Mouse (Mus musculus): Measurements from ENCODE around the gene Prkcb. TPM values are rescaled to one million over a fixed set of nuclear protein-coding genes. Genes with fewer than 3 reads are reported as not detected.
A peak's percentile ranks its signal among the peaks of the same experiment; 100 is the strongest.

The Prkcb gene
- polyA plus RNA-seq, 1 experiment from 2014 or later: 10.2 TPM

DNA sequence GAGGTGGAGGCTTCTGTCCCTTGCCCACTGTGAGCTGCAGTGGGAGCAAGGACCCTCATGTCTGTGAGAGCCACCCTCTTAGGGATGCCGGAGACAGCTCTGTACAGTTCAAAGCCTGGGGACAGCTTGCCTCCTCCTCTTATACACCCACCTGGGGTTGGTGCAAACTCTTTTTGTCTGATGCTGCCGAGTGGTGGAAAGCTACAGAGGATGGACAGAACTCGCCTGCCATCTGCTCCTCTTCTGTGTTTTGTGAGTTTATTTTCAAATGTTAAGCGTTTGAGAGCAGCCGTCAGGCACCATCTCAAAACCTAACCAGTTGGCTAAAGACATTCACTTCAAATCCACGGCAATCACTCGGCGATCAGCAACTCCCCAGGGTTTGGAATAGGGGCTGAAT is 355.1 kb downstream of the Prkcb start:
- no peak overlapping the region for H3K9ac ChIP-seq
- H3K27ac ChIP-seq: no peak overlapping the region
- no peak overlapping the region for H3K4me2 ChIP-seq
- H3K36me3 ChIP-seq: no peaks in the 10 kb centered on the region
- no peak overlapping the region for H3K4me3 ChIP-seq
- 89% methylated on average over 8 of the region's 8 CpGs for WGBS
- H3K9me3 ChIP-seq: no peaks in the 10 kb centered on the region
- ATAC-seq (ENCODE audit: insufficient number of reproducible peaks, low FRiP score, low TSS enrichment, low read depth): no peak
- H3K4me1 ChIP-seq: no peaks in the 10 kb centered on the region
- no peaks in the 10 kb centered on the region for H3K27me3 ChIP-seq

DNA sequence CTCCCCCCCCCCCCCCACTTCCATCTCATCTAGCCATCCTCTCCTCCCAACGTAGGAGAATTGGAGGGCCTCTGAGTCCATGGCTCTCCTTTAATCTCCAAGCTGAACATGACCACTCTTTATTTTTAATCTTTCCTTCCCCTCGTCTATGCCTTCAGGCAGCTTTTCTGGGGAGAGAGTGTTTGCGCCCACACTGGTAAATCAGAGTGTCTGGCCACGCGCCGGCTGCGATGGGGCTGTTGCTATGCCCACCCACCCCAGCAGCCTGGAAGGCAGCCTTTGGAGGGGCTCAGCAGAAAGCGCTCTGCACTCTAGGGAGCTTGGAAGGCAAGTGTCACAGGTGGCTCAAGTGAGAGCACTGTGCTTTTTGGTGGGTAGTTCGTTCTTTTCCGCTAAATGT is 360.8 kb downstream of the Prkcb start:
- ATAC-seq (ENCODE audit: insufficient number of reproducible peaks, low FRiP score, low TSS enrichment, low read depth): no peak
- Histone ChIP-seq H3K9me3 (no peaks in the 10 kb centered on the region), H3K4me2 (no peak overlapping the region), H3K4me3 (no peak overlapping the region), H3K27ac (no peak overlapping the region), H3K4me1 (no peaks in the 10 kb centered on the region), H3K27me3 (no peaks in the 10 kb centered on the region), H3K9ac (no peak overlapping the region), H3K36me3 (no peaks in the 10 kb centered on the region)
- 80% methylated on average over 10 of the region's 10 CpGs for WGBS

DNA sequence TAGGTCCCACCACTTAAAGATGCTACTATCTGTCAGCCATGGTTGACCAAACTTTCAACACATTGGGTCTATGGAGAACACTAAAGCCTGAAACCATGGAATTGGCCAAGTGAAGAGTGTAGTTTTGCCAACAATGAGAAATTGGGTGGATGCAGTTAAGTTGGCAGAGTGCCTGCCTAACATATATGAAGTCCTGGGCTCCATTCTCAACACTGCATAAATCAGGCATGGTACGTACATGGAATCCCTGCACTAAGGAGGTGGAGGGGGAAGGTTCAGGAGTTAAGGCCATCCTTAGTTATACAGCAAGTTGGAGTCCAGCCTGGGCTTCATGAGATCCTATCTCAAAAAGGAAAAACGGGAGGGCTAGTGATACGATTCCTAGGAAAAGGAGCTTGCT is 364.0 kb downstream of the Prkcb start:
- H3K4me3 ChIP-seq: no peak overlapping the region
- no peak overlapping the region for H3K4me2 ChIP-seq
- WGBS: 74% methylated on average over 3 of the region's 3 CpGs
- no peaks in the 10 kb centered on the region for H3K9me3 ChIP-seq
- no peak for ATAC-seq (ENCODE audit: insufficient number of reproducible peaks, low FRiP score, low TSS enrichment, low read depth)
- no peaks in the 10 kb centered on the region for H3K4me1 ChIP-seq
- no peaks in the 10 kb centered on the region for H3K27me3 ChIP-seq
- H3K27ac ChIP-seq: no peak overlapping the region
- no peak overlapping the region for H3K9ac ChIP-seq
- H3K36me3 ChIP-seq: no peaks in the 10 kb centered on the region

DNA sequence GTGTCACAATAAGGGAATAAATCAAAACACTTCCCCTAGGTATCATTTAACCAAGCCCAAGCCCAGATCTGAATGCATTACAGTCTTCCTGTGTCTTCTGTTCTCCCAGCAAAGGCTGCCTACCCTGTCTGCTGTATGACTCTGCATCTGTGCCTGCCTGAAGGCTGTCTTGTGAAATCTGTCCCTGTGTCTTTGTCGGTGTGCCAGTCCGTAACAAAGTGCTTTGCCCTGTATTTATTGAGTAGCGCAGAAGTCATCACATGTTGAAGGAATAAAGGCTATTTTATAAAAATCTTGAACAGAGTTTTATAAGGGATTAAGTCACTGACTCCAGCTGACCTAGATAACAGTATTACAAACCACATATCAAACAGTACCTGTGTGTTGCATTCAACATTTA is 368.1 kb downstream of the Prkcb start:
- Histone ChIP-seq H3K27me3 (no peaks in the 10 kb centered on the region), H3K27ac (no peak overlapping the region), H3K4me3 (no peak overlapping the region), H3K9me3 (no peaks in the 10 kb centered on the region), H3K36me3 (no peaks in the 10 kb centered on the region), H3K4me2 (no peak overlapping the region), H3K9ac (no peak overlapping the region), H3K4me1 (no peaks in the 10 kb centered on the region)
- no peak for ATAC-seq (ENCODE audit: insufficient number of reproducible peaks, low FRiP score, low TSS enrichment, low read depth)
- 82% methylated on average over 3 of the region's 3 CpGs for WGBS

DNA sequence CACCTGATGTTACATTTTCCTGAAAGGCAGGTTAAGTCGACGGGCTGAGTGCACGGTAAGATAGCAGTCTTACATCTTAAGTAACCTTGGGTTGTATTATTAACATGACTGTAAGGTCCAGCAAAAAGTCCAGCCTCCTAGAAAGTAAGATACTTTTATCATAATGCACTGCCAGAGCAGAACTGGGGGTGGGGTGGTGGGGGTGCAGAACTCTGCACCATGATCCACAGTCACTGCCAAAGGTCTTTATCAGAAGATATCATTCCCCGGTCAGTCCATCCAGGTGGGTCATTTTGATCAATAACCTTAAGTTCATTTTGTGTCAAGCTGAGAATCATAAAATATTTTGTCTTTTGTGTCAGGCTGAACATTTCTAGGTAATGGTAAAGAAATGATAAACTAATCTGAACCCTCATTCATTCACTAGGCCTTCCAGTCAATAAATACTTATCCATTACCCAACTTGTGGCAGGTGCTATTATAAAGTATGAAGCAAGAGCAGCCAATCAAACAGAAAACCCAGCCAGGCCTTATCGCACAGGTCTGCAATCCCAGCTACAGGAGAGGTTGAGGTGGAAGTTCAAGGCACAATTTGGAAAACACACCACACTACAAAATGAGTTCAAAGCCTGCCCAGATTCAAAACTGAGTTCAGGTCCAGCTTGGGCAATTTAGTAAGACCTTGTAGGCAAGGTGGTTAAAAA is 369.0 kb downstream of the Prkcb start:
- no peaks in the 10 kb centered on the region for H3K4me1 ChIP-seq
- H3K4me2 ChIP-seq: no peak overlapping the region
- no peak for ATAC-seq (ENCODE audit: insufficient number of reproducible peaks, low FRiP score, low TSS enrichment, low read depth)
- no peaks in the 10 kb centered on the region for H3K36me3 ChIP-seq
- no peak overlapping the region for H3K27ac ChIP-seq
- no peak overlapping the region for H3K4me3 ChIP-seq
- no peak overlapping the region for H3K9ac ChIP-seq
- no peaks in the 10 kb centered on the region for H3K27me3 ChIP-seq
- no peaks in the 10 kb centered on the region for H3K9me3 ChIP-seq
- 93% methylated on average over 5 of the region's 5 CpGs for WGBS

DNA sequence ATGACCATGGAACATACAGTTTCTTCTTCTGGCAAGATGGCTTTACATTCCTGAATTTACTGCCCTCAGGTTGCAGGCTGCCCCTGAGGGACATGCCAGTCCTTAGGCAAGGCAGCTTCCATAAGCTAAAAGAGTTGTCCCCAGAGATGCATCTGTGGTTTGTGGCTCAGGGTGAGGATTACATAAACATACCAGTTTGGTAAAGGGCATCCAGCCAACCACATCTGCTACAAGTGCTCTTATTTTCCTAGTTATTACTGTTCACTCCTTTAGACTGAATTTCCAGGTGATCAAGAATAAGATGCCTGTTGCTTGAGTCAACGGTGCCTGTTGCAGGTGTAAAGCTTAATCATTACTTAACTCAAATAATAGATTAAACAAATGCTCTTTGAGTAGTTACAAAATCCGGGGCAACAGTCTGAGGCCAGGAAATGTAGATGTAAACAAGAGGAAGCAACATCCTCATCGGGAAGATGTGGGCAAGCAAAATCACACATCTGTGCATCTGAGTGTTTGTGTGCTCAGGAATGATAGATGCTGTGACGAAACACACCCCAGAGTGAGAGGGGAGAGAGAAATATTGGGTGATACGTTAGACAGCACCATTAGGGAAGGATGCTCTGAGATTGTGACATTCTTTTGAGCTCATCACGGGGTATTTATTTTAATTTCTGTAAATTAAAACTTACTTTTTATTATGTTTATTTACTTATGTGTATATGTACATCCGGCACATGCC is 376.9 kb downstream of the Prkcb start:
- ATAC-seq (ENCODE audit: insufficient number of reproducible peaks, low FRiP score, low TSS enrichment, low read depth): no peak
- Histone ChIP-seq H3K9ac (no peak overlapping the region), H3K9me3 (no peaks in the 10 kb centered on the region), H3K4me1 (no peaks in the 10 kb centered on the region), H3K36me3 (no peaks in the 10 kb centered on the region), H3K4me3 (no peak overlapping the region), H3K27ac (no peak overlapping the region), H3K4me2 (no peak overlapping the region), H3K27me3 (0 out of 2 replicates have a peak, but pooled peaks cover 1% of the 10 kb centered on the region)
- 74% methylated on average over 7 of the region's 7 CpGs for WGBS

DNA sequence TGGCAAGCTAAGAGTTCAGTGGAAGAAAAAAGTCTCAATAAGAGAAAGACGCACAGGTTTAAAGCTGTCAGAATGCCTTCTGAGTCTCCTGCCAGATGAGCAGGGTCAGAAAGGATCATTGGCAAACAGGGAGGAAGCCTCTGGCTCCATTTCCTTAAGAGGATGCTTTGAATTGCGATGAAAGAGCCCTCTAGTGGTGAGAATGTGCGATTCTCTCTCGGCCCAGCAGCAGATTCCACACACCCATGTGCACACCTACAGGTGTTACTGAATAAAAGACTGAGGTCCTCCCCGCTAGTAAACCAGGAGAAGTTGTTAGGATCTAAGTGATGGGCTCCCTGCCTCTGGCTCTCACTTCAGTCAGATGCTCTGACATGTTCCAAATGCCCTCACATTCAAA is 379.4 kb downstream of the Prkcb start:
- Histone ChIP-seq H3K27me3 (peaks cover 18% of the 10 kb centered on the region), H3K9ac (no peak overlapping the region), H3K4me2 (no peak overlapping the region), H3K4me3 (no peak overlapping the region), H3K36me3 (no peaks in the 10 kb centered on the region), H3K4me1 (peaks cover 5% of the 10 kb centered on the region; the same call in 1 of the 2 replicates), H3K9me3 (no peaks in the 10 kb centered on the region), H3K27ac (no peak overlapping the region)
- ATAC-seq (ENCODE audit: insufficient number of reproducible peaks, low FRiP score, low TSS enrichment, low read depth): no peak
- whole genome bisulfite sequencing: 28% methylated on average over 5 of the region's 5 CpGs

DNA sequence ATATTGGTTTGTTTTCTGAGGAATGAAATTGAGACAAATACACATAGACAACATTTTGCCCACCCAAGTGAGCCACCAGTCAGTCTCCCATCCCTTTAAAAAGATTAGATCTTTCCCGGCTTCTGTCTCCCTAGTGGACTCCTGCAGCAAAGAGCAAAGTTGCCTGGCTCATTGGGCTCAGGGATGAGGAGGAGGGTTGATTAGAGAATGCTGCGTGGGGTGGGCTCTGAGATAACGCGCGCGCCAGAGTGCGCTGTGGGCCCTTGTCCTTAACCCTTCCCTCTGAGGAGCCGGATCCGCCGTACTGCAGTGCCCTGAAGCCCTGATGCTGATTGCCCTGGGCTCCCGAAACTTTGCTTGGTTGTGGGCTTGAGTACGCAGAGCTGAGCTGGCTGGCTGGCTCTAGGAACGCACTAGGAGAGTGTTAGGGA is 381.9 kb downstream of the Prkcb start, which contains the start of gene Cacng3:
TSS of gene Cacng3 (plus strand) at position 51 of the 431 bp plus-strand sequence.
- Histone ChIP-seq H3K27me3 (peaks cover 20% of the 10 kb centered on the region), H3K27ac (no peak within 1 kb of the TSS), H3K4me2 (no peak within 1 kb of the TSS), H3K4me3 (no peak within 1 kb of the TSS), H3K4me1 (peaks cover 5% of the 10 kb centered on the region; the same call in 1 of the 2 replicates), H3K9me3 (no peaks in the 10 kb centered on the region), H3K36me3 (no peaks in the 10 kb centered on the region), H3K9ac (no peak within 1 kb of the TSS)
- ATAC-seq (ENCODE audit: insufficient number of reproducible peaks, low FRiP score, low TSS enrichment, low read depth): no peak
- 13% methylated on average over 13 of the region's 13 CpGs for WGBS

DNA sequence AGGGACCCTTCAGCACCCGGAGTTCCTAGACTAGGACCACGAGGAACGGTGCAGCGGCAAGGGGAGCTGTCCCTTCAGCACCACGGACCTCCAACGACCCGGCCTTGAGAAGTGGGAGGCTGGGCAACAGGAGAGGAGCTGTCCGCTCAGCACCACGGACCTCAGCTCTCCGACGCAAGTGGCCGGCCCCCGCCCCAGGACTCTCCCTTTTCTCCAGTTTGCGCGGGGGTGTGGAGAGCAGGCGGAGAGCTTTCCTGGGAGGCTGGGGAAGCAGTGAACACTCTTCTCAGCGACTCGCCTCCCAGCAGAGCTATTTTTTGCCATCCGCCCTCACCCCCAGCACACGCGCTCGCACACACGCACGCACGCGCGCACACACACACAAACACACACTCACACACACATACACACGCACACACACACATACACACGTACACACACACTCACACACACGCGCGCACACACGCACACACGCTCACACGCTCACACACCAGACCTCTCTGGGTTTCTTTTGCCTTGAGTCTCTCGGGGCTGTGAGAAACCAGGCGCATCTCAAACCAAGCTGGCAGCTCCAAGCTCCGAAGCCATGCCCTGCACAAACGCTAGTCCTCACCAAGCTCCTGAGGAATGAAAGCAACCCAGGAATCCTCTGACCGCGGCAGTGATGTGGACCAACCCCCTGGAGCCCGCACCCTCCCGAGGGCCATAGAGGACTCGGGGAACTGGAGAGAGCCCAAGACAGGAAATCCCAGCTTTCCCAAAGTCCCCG is 382.5 kb downstream of the Prkcb start:
- 12% methylated on average over 45 of the region's 45 CpGs for WGBS
- H3K9ac ChIP-seq: no peak overlapping the region
- H3K9me3 ChIP-seq: no peaks in the 10 kb centered on the region
- H3K4me3 ChIP-seq: no peak overlapping the region
- peaks cover 20% of the 10 kb centered on the region for H3K27me3 ChIP-seq
- peaks cover 5% of the 10 kb centered on the region; the same call in 1 of the 2 replicates for H3K4me1 ChIP-seq
- peak; percentile 72 for ATAC-seq (ENCODE audit: insufficient number of reproducible peaks, low FRiP score, low TSS enrichment, low read depth)
- no peak overlapping the region for H3K27ac ChIP-seq
- no peak overlapping the region for H3K4me2 ChIP-seq
- H3K36me3 ChIP-seq: no peaks in the 10 kb centered on the region

DNA sequence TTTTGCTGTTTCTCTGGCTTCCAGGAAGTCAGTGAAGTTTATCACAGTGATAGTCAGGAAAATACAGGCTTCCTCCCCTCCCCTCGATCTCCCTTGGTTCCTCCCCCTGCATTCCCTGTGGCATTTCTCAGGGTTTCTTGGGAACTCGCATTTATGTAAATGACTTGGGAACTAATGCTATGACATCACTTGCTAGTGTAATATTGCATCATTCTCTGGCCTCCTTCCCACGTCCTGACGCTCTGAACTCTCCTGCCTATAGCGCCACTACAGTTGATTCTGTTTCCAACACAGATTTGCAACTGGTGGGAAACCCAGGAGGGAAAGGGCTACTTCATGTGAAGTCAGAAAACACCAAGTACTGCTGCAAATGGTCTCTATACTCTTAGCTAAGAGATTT is 384.4 kb downstream of the Prkcb start:
- Histone ChIP-seq H3K4me3 (no peak overlapping the region), H3K4me1 (peaks cover 5% of the 10 kb centered on the region; the same call in 1 of the 2 replicates), H3K4me2 (no peak overlapping the region), H3K27ac (no peak overlapping the region), H3K27me3 (peaks cover 20% of the 10 kb centered on the region), H3K36me3 (no peaks in the 10 kb centered on the region), H3K9ac (no peak overlapping the region), H3K9me3 (no peaks in the 10 kb centered on the region)
- 45% methylated on average over 5 of the region's 5 CpGs for WGBS
- no peak for ATAC-seq (ENCODE audit: insufficient number of reproducible peaks, low FRiP score, low TSS enrichment, low read depth)

DNA sequence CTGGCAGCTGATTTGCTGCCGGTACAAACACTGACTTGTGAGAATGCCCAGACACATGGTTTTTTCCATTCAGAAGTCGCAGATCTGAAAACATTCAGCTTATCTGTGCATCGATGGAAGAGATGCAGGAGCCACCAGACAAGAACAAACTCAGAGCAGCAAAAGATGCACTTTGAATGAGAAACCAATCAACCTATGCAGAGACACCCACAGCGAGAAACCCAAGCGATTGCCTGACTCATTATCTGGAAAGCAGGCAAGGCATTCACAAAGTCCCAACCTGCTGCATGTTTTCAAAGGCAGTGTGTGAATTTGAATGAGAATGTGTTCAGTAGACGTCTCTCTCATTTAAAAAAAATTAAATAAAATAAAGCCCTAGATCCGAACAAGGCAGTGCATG is 386.7 kb downstream of the Prkcb start:
- ATAC-seq (ENCODE audit: insufficient number of reproducible peaks, low FRiP score, low TSS enrichment, low read depth): no peak
- Histone ChIP-seq H3K27ac (no peak overlapping the region), H3K9ac (no peak overlapping the region), H3K27me3 (peaks cover 20% of the 10 kb centered on the region), H3K36me3 (no peaks in the 10 kb centered on the region), H3K4me2 (no peak overlapping the region), H3K4me3 (no peak overlapping the region), H3K4me1 (peaks cover 5% of the 10 kb centered on the region; the same call in 1 of the 2 replicates), H3K9me3 (no peaks in the 10 kb centered on the region)
- 83% methylated on average over 7 of the region's 7 CpGs for WGBS
